Mouse (Mus musculus) B cell, adult 2 months (primary cell): ENCODE measurements at regions not wholly inside any gene's neighbourhood (a gene's known extent, or its start where the extent isn't known, plus 50 kb on each side); places are given as distances from the start of the nearest gene placed in this dataset.

ENCODE experiments used
- DNase-seq, 2 experiments: peaks; one replicate each; pipeline ENCODE4 v3.0.0; 2022

GRCm38 (mm10) chr1:75895550-75895949, 349.5 kb downstream of the Slc4a3 start:
- DNase-seq, result no peak

GRCm38 (mm10) chr1:75901146-75901545, 355.1 kb downstream of the Slc4a3 start:
- no peak for DNase-seq

DNA sequence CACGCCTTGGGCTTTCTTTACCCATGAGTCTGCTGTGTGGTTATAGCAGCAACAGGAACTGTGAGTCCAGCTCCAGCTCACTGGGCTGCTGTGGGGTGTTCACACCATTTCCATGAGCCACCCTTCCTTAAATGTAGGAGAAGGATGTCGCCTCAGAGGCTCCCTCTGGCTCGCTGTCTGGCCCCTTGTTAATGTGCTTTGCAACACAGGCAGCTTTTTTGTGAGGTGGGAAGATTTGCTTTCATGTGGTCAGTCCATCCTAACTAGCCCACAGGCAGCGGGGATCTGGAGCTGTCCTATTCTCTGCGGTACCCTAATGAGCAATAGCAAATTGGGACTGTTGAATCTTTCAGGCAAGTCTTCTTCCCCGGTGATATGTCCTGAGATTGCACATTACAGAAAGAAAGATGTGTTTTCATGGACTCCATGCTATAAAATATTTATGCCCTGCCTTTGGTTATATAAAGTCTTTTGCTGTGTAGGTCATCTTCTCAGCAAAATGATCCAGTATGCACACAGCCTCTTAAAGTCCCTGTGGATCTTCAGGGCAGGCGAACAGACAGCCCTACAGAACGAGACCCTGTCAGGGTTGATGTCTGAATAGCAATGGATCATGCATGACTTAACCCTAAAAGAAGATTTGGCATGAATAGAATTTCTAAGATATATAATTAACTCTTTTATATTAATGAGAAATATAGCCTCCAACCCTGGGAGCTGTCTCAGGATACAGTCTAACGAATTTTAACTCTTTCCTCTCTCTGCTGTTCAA, 359.8 kb downstream of the Slc4a3 start:
- DNase-seq, result no peak

- DNase-seq, result no peak
These were observed 369.2 kb downstream of the Slc4a3 start for GRCm38 (mm10) chr1:75915311-75915710.

DNA sequence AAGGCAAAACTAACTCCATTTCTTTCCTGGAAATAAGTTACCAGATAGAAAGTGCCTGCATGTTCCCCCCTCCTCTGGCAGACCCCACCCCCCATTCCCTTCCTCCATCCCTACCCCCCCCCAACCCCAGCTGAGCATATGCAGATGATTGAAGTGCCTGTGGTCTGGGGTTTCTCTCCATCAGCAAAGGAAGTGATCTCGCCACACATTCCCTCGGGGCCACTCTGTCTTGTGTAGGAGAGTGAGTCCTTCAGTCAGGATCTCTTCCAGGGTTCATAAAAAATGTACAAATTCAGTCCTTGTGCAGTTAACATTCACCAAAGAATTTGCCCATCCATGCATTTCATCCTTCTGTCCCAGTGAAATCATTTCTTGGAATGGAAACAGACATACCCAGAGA, 370.1 kb downstream of the Slc4a3 start:
- DNase-seq, result no peak

DNA sequence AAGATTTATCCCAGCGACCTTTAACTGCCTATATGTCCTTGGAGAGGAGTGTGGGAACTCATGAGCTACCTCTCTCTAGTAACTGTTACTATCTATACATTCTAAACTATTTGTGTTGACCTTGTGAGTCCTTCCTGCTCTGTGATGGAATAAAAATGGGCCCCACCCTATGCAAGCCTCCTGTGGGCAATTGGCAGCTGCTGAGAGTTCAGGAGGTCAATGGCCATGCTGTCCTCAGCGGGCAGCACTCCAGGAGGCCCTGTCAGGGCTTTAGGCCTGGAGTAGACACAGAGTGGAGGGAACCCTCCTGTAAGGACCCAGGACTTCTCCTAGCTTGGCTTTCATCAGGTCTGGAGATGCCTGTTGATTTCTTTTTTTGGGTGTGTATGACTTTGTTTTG, 373.1 kb downstream of the Slc4a3 start:
- DNase-seq, result no peak

- no peak for DNase-seq
These were observed 379.0 kb downstream of the Slc4a3 start for GRCm38 (mm10) chr1:75925046-75925445.

GRCm38 (mm10) chr1:75925802-75926201, 379.7 kb downstream of the Slc4a3 start:
- no peak for DNase-seq

- no peak for DNase-seq
These were observed 385.8 kb downstream of the Slc4a3 start for GRCm38 (mm10) chr1:75931852-75932251.

DNA sequence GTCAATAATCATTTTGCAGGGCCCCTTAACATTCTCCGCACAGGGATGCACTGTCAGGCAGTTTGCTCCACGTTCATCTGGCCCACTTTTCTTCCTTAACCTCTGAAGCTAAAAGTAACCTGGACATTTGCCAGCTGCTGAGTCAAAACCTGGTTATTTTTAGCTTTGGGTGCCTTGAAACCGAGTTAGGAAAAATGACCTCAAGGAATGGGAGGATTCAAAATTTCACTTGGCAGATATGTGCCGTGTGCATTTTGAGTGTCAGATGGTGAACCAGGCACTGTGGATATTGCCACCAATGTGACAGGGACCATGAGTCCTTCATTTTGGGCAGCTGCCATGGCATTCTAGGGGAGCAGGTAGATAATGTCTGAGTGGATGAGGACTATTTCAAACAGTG, 387.8 kb downstream of the Slc4a3 start:
- DNase-seq, result no peak

DNA sequence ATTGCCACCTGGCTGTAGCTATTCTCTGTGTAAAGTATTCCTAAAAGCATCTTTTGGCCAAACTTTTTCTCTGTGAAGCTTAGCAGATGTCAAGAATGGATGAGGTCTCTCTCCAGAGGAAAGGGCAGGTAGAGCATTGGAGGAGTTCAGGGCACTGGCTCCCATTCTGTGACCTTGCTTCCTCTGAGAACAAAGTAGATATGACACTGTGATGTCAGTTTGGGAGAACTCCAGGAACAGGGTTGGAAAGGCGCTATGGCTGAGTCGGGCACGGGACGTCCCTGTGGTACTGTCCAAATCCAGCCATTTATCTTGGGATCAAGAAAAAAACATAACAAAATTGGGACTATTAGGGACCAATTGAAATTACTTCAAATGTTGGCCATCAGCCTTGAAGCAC, 388.7 kb downstream of the Slc4a3 start:
- DNase-seq, result no peak

DNA sequence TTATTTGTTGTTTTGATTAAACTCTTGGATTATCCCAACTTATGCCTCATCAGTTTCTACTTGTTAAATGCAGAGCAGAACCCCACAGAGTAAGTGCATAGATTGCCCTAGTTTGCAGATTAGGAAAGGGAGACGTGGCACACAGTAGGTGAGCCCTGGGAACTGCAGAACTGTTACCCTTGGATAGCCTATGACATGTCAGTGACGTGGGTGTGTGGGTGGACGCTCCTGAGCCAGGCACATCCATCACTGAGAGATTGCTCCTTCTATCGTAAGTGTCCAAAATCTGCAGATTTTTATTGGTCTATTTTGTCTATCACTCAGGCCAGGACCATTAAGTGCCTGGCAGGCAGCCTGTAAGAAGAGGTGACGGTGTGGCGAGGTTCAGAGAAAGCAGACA, 389.8 kb downstream of the Slc4a3 start:
- no peak for DNase-seq

GRCm38 (mm10) chr1:75936596-75936995, 390.5 kb downstream of the Slc4a3 start:
- DNase-seq, result no peak

DNA sequence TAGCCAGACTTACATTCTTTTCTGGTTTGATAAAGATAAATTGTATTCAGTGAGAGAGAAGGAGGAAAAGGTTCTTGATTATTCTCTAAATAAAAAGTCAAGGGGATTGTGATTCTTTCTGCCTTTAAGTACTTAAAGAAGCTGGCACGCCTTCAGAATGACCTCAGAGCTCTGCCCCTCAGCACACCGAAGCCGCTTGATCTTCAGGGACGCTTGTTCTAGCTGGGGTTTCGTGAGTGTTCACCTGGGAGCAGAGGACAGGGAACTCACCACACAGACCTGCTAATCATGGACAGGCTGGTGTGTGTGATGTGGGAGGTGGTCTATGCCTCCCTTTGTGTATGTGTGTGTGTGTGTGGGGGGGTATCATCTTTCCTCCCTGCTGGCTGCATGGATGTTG, 391.3 kb downstream of the Slc4a3 start:
- DNase-seq, result no peak

- no peak for DNase-seq
These were observed 400.3 kb downstream of the Slc4a3 start for GRCm38 (mm10) chr1:75946290-75946839.

DNA sequence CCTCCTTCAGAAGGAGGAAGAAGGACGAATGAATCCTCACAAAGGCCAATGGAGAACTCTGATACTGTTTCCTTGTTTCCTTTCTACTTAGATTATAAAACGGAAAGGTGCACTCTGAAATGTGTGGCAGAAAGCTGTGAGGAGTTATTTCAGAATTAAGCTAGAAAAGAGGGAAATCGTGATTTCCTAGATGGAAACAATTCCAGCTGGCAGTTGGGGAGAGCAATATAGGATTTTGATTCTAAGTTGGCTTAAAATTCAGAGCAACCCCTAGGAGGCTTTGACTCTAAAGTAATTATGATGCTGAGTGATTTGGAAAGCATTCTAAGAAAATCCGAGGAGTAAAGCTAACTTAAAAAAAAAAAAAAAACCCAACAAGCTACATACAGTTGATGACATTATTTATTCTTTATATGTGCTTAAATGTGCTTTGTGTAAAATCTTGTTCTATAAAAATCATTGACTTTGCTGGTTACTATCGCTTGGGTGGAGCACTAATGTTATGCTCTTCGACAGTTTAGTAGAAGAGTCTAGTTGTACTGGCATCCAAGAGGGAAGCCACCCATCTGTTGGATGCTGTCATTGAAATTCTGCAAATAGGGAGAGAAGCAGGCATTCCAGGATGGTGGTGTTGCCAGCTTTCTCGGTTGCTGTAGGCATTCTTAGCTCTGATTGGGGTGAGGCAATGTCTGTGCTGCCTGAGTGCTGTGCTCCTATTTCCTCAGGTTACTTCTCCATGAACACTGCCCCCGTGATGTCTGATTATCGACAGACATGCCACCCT, 432.3 kb downstream of the Slc4a3 start:
- no peak for DNase-seq

DNA sequence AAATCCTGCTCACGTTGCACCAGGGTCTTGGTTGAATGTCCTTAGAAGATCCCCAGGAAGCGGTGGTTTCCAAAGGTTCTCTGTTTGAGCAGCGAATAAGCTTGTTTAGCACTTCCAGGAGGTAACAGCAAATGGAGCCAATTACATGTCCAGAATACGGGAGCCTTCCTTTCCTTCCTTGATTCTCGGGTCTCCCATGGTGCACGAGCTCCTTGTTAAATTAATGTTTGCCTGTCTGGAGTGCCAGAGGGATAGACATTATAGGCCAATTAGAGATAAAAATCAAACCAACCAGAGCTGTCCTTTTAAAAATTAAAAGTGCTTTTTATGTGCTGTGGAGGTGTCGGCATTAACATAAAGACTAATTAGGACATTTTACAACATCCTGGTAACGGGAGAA, 437.0 kb downstream of the Slc4a3 start:
- DNase-seq, result no peak

DNA sequence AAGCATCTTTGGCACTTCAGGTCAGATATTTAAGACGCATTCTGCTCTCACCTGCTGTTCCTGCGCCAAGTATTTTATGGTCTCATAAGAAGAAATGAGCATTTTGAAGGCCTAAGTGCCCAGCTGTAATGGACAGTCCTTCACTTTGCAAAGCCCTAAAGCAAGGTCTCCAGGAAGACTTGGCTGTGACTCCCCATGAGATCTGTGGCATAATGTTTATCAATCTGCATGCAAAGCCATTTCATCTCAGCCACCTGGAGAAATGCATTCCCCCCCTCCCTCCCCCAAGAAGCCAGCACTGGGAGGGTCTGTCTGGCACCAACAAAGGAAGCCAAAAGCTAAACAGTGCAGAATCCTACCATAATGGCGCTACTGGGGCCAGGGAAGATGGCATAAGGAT, 437.4 kb downstream of the Slc4a3 start:
- DNase-seq, result no peak

- DNase-seq, result no peak
These were observed 442.4 kb downstream of the Slc4a3 start for GRCm38 (mm10) chr1:75988496-75988895.

DNA sequence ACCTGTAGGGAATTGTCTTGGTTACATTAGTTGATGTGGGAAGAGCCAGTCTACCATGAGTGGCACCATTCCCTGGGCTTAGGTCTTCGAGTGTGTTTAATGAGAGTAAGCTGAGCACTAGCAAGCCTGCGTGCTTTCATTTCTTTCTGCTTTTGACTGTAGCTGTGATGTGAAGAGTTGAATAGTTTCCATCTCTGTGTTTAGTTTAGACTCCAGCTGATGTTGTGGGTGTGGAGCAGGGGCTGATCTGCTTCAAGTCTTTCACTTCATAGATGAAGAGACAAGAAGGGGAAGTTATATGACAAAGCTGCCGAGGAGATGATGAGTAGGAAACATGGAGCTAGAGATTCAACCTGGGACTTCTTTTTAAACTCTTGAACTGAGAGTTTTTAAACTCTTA, 446.0 kb downstream of the Slc4a3 start:
- no peak for DNase-seq

- no peak for DNase-seq
These were observed 451.2 kb downstream of the Slc4a3 start for GRCm38 (mm10) chr1:75997222-75997621.

DNA sequence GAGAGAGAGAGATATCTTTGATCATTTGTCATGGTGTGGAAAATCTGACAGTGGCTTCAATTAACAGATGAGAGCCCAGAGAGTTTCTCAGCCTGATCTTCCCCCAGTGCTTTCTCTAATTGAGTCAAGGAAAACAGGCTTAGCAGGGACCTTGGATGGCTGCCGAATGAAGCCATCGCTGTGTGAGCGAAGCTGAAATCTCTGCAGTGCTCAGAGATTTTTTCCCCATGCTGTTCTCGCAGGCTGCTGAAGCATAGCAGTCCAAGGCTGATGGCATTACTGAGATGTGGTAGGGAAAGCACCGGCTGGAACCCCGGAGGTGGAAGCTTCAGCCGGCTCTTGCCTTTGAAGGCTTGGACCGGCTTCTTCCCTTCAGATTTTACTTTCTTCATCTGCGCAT, 455.1 kb downstream of the Slc4a3 start:
- no peak for DNase-seq

GRCm38 (mm10) chr1:76009601-76010000, 463.5 kb downstream of the Slc4a3 start:
- no peak for DNase-seq

GRCm38 (mm10) chr1:76010212-76010800, 464.2 kb downstream of the Slc4a3 start:
- no peak for DNase-seq
